Mouse (Mus musculus) embryonic facial prominence, embryonic 11.5 days (tissue): Measurements from ENCODE around the gene Alx3. TPM values are rescaled to one million over a fixed set of nuclear protein-coding genes. Genes with fewer than 3 reads are reported as not detected.

Experiments
- ATAC-seq: fragments of 200-750 bp; cut with Nextera tagmentation; replicated peaks from 2 replicates; pipeline ENCODE4 v1.8.0; 2017; ENCODE audit warnings: low read depth; ENCODE audit not compliant: insufficient number of reproducible peaks, low FRiP score, low TSS enrichment
- DNase-seq: peaks from one replicate; pipeline ENCODE4 v3.0.0-alpha.2; 2015; ENCODE audit warnings: low spot score
- H3K27ac ChIP-seq: fragments of 300-500 bp; sonication (generic); replicated peaks from 2 replicates; pipeline ENCODE4 v1.5.1; 2014; ENCODE audit warnings: mild to moderate bottlenecking, low read depth, low read length, control low read depth
- H3K27me3 ChIP-seq: fragments of 300-500 bp; sonication (generic); 2 replicates; pipeline ENCODE4 v1.6.1; 2014; ENCODE audit warnings: mild to moderate bottlenecking, low read length, moderate library complexity, mixed read lengths; ENCODE audit not compliant: control insufficient read depth, insufficient read depth
- H3K36me3 ChIP-seq: fragments of 300-500 bp; sonication (generic); replicated peaks from 2 replicates; pipeline ENCODE4 v1.6.1; 2014; ENCODE audit warnings: low read depth, mild to moderate bottlenecking, low read length, moderate library complexity, mixed read lengths; ENCODE audit not compliant: control insufficient read depth, insufficient read depth
- H3K4me1 ChIP-seq: fragments of 300-500 bp; sonication (generic); 2 replicates; pipeline ENCODE4 v1.6.1; 2014; ENCODE audit warnings: low read length, mixed read lengths; ENCODE audit not compliant: control insufficient read depth, insufficient read depth
- H3K4me2 ChIP-seq: fragments of 300-500 bp; sonication (generic); 2 replicates; pipeline ENCODE4 v1.6.1; 2014; ENCODE audit warnings: low read depth, mild to moderate bottlenecking, control low read depth, low read length, moderate library complexity
- H3K4me3 ChIP-seq: fragments of 300-500 bp; sonication (generic); 2 replicates; pipeline ENCODE4 v1.5.1; 2014; ENCODE audit warnings: low read depth, low read length, control low read depth
- H3K9ac ChIP-seq: fragments of 300-500 bp; sonication (generic); replicated peaks from 2 replicates; pipeline ENCODE4 v1.6.1; 2014; ENCODE audit warnings: mild to moderate bottlenecking, control low read depth, low read length
- H3K9me3 ChIP-seq: fragments of 300-500 bp; sonication (generic); replicated peaks from 2 replicates; pipeline ENCODE4 v1.6.1; 2016; ENCODE audit warnings: mild to moderate bottlenecking, low read length, inconsistent platforms, mixed read lengths; ENCODE audit not compliant: control insufficient read depth
- WGBS: fragments of 180-500 bp; shearing (Covaris S2); extraction: QIAGEN DNeasy Blood & Tissue Kit; methylation state at CpG from one replicate; pipeline ENCODE4 v1.1.7; 2014; 5-methylcytosine and 5-hydroxymethylcytosine counted together
- polyA plus RNA-seq: library from polyadenylated mRNA; unstranded; fragments of >200 nt; fragmentation: Nextera tagmentation; extraction: Ambion mirVana; gene quantifications from 2 replicates; pipeline ENCODE4 v1.2.1, GENCODE M21; 2014

The Alx3 gene
- polyA plus RNA-seq, 1 experiment from 2014 or later: 34.3 TPM

DNA sequence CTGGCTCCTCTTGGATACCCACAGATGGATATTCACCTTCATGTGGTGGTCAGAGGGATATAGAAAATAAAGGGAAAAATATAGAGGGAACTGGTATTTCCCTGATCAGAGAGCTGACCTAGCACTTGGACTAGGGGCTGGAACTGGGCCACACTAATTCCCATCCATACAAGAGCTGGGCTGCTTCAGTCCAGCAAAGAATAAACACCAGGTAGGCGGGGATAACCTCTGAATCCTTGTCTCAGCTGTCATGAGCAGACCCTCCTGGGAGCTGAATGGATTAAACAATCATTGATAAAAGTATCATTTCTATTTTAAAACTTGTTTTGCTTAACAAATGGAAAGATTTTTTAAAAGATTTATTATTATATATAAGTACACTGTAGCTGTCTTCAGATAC lies 3.2 kb upstream of the Alx3 start:
- Histone ChIP-seq H3K9me3 (no peaks in the 10 kb centered on the region), H3K4me2 (no peak overlapping the region), H3K4me1 (no peaks in the 10 kb centered on the region; the same call in 1 of the 2 replicates), H3K36me3 (no peaks in the 10 kb centered on the region), H3K9ac (no peak overlapping the region), H3K27ac (no peak overlapping the region), H3K27me3 (peaks cover 27% of the 10 kb centered on the region), H3K4me3 (no peak overlapping the region)
- no peak for DNase-seq
- ATAC-seq: no peak
- 43% methylated on average over 1 of the region's 1 CpGs for WGBS

DNA sequence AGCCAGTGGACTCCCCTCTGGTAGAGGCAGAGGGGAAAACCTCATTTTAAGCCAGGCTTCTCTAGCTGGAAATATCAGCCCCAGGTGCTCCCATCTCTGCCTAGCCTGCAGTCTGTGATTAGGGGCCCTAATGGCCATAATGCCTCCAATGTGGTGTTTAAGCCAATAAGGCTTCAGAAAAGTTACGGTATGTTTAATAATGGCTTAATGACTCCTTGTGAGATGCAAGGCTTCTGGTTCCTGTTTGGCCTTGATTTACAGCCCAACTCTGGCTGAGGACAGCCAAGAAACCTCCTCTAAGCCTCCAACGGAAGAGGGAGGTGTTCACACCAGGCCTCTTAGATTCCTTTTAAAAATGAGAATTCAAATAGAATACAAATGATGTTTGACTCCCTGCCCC lies 1.2 kb upstream of the Alx3 start:
- H3K9ac ChIP-seq: no peak overlapping the region; the same call in 1 of the 2 replicates
- ATAC-seq: no peak
- peaks cover 35% of the 10 kb centered on the region for H3K27me3 ChIP-seq
- H3K4me2 ChIP-seq: no peak overlapping the region
- no peak for DNase-seq
- H3K36me3 ChIP-seq: no peaks in the 10 kb centered on the region
- 39% methylated on average over 2 of the region's 2 CpGs for WGBS
- no peak overlapping the region for H3K27ac ChIP-seq
- H3K4me1 ChIP-seq: no peaks in the 10 kb centered on the region; the same call in 1 of the 2 replicates
- H3K9me3 ChIP-seq: no peaks in the 10 kb centered on the region
- no peak overlapping the region for H3K4me3 ChIP-seq

- ATAC-seq: peak; percentile 13; the same call in 1 of the 2 replicates
- DNase-seq: no peak
- H3K27me3 ChIP-seq: peaks cover 41% of the 10 kb centered on the region
- H3K4me2 ChIP-seq: peak overlapping the region; percentile 73
- no peaks in the 10 kb centered on the region for H3K9me3 ChIP-seq
- 1% methylated on average over 50 of the region's 50 CpGs for WGBS
- no peaks in the 10 kb centered on the region; the same call in 1 of the 2 replicates for H3K4me1 ChIP-seq
- no peaks in the 10 kb centered on the region for H3K36me3 ChIP-seq
- peak overlapping the region; percentile 75 for H3K9ac ChIP-seq
- H3K27ac ChIP-seq: peak overlapping the region; percentile 85
- peak overlapping the region; percentile 56 for H3K4me3 ChIP-seq
Measured at GRCm38 (mm10) chr3:107595264-107595937, 570 bp downstream of the Alx3 start.

- Histone ChIP-seq H3K4me3 (peak overlapping the region; percentile 56), H3K9ac (peak overlapping the region; percentile 75), H3K27ac (peak overlapping the region; percentile 85), H3K4me1 (no peaks in the 10 kb centered on the region; the same call in 1 of the 2 replicates), H3K27me3 (peaks cover 41% of the 10 kb centered on the region), H3K36me3 (no peaks in the 10 kb centered on the region), H3K9me3 (no peaks in the 10 kb centered on the region), H3K4me2 (peak overlapping the region; percentile 73)
- DNase-seq: peak; percentile 50
- no peak for ATAC-seq
- WGBS: under 1% methylated on average over 34 of the region's 34 CpGs
Measured at GRCm38 (mm10) chr3:107595938-107596461, 1.2 kb downstream of the Alx3 start.

GRCm38 (mm10) chr3:107596559-107596958 lies 1.7 kb downstream of the Alx3 start:
- H3K4me2 ChIP-seq: peak overlapping the region; percentile 73

DNA sequence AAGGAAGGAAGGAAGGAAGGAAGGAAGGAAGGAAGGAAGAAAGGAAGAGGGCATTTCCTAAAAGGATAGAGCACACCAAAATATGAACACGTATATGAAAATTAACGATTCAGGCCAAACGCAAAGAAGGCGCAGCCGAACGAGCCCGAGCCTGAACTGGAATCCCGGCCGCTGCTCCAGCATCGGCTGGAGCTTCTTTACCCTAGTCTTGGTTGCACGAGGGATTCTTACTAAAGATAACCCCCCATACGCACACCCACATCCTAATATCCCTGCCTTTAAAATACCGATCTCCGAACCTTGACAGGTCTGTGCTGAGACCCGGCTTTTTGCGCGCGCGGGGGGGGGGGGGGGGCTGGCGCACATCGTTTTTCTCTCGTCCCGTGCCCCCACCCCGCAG lies 2.3 kb downstream of the Alx3 start:
- Histone ChIP-seq H3K9ac (peak overlapping the region; percentile 75), H3K9me3 (no peaks in the 10 kb centered on the region), H3K27ac (no peak overlapping the region), H3K4me3 (peak overlapping the region; percentile 56), H3K4me2 (peak overlapping the region; percentile 38), H3K4me1 (no peaks in the 10 kb centered on the region; the same call in 1 of the 2 replicates), H3K36me3 (no peaks in the 10 kb centered on the region), H3K27me3 (peaks cover 41% of the 10 kb centered on the region)
- DNase-seq (no peak), ATAC-seq (no peak)
- WGBS: under 1% methylated on average over 21 of the region's 24 CpGs

More at GRCm38 (mm10) chr3:107596559-107596958, 1.7 kb downstream of the Alx3 start:
- Histone ChIP-seq H3K36me3 (no peaks in the 10 kb centered on the region), H3K4me1 (no peaks in the 10 kb centered on the region; the same call in 1 of the 2 replicates), H3K27ac (0 out of 2 replicates have a peak overlapping the region, but pooled peaks have one; percentile 62), H3K4me3 (peak overlapping the region; percentile 56), H3K9ac (peak overlapping the region; percentile 75), H3K9me3 (no peaks in the 10 kb centered on the region), H3K27me3 (peaks cover 41% of the 10 kb centered on the region)
- 1% methylated on average over 26 of the region's 26 CpGs for WGBS
- DNase-seq (peak; percentile 69), ATAC-seq (no peak)

GRCm38 (mm10) chr3:107597586-107598389 lies 3.0 kb downstream of the Alx3 start:
- no peaks in the 10 kb centered on the region for H3K36me3 ChIP-seq
- WGBS: 2% methylated on average over 22 of the region's 22 CpGs
- no peak overlapping the region for H3K27ac ChIP-seq
- ATAC-seq (no peak), DNase-seq (peak; percentile 47)
- peak overlapping the region; percentile 56 for H3K4me3 ChIP-seq
- H3K27me3 ChIP-seq: peaks cover 41% of the 10 kb centered on the region
- peak overlapping the region; percentile 75 for H3K9ac ChIP-seq
- H3K9me3 ChIP-seq: no peaks in the 10 kb centered on the region
- H3K4me1 ChIP-seq: no peaks in the 10 kb centered on the region; the same call in 1 of the 2 replicates
- H3K4me2 ChIP-seq: peak overlapping the region; percentile 38
